Comparison of ENCODE assay signal across 8 mouse cellular contexts in genomic region chr6:99522359-99523108, GRCm38 (mm10). TPM values are rescaled to one million over a fixed set of nuclear protein-coding genes. Genes with fewer than 3 reads are reported as not detected.
A peak's percentile ranks its signal among the peaks of the same experiment; 100 is the strongest.
DNase-seq lines count a peak whose midpoint lies in the region; ATAC-seq and TF ChIP-seq lines count a peak whose summit lies in the region.

Gene Foxp1 (minus strand): TSS chr6:99522721.

- TF ChIP-seq CTCF in liver, embryonic 14.5 days (IDR thresholded peaks at IDR 0.05; ENCODE audit: low read depth): no peak

- peak; percentile 41 for ATAC-seq in CD4-positive, CD25-positive, alpha-beta regulatory T cell, adult 4 months
- ATAC-seq in forebrain, embryonic 12.5 days (ENCODE audit: low FRiP score): peak; percentile 62
- ATAC-seq in heart, embryonic 16.5 days (replicated peaks; ENCODE audit: extremely low read depth, insufficient read depth, low FRiP score): peak; percentile 35
- ATAC-seq in liver, embryonic 14.5 days (ENCODE audit: insufficient read depth): peak; percentile 70
- no peak; the same call in 1 of the 2 replicates for ATAC-seq in stomach, embryonic 15.5 days (ENCODE audit: insufficient read depth, low FRiP score, low read depth)

- H3K4me2 ChIP-seq in forebrain, embryonic 12.5 days: peak within 1 kb of the TSS; percentile 87
- H3K4me2 ChIP-seq in heart, embryonic 16.5 days (ENCODE audit: low read depth, low read length): peak within 1 kb of the TSS; percentile 83
- peak within 1 kb of the TSS; percentile 87 for H3K4me2 ChIP-seq in liver, embryonic 14.5 days (ENCODE audit: low read depth)
- peak within 1 kb of the TSS; percentile 80 for H3K4me2 ChIP-seq in stomach, embryonic 15.5 days

- TF ChIP-seq EP300 in liver, embryonic 14.5 days (IDR thresholded peaks at IDR 0.05; ENCODE audit: low read depth): no peak

- peaks cover 5% of the 10 kb centered on the region; the same call in 1 of the 2 replicates for H3K9me3 ChIP-seq in forebrain, embryonic 12.5 days
- peaks cover 6% of the 10 kb centered on the region for H3K9me3 ChIP-seq in heart, embryonic 16.5 days (replicated peaks; ENCODE audit: control insufficient read depth, low read length)
- H3K9me3 ChIP-seq in liver, embryonic 14.5 days (ENCODE audit: control insufficient read depth, low read length): no peaks in the 10 kb centered on the region; the same call in 1 of the 2 replicates
- no peaks in the 10 kb centered on the region for H3K9me3 ChIP-seq in stomach, embryonic 15.5 days

- peak within 1 kb of the TSS; percentile 99 for H3K27ac ChIP-seq in brown adipose tissue, adult 24 weeks (replicated peaks; ENCODE audit: low read depth, low read length)
- peak within 1 kb of the TSS; percentile 99 for H3K27ac ChIP-seq in forebrain, embryonic 12.5 days
- peak within 1 kb of the TSS; percentile 100 for H3K27ac ChIP-seq in heart, embryonic 16.5 days (ENCODE audit: low read length)
- H3K27ac ChIP-seq in liver, embryonic 14.5 days: peak within 1 kb of the TSS; percentile 60
- H3K27ac ChIP-seq in stomach, embryonic 15.5 days: peak within 1 kb of the TSS; percentile 100

- no peaks in the 10 kb centered on the region for H3K4me1 ChIP-seq in brown adipose tissue, adult 24 weeks (ENCODE audit: control insufficient read depth, insufficient read depth, insufficient read length, low read length)
- peaks cover 16% of the 10 kb centered on the region for H3K4me1 ChIP-seq in forebrain, embryonic 12.5 days
- peaks cover 7% of the 10 kb centered on the region for H3K4me1 ChIP-seq in heart, embryonic 16.5 days (ENCODE audit: control insufficient read depth, insufficient read depth, low read length)
- no peaks in the 10 kb centered on the region for H3K4me1 ChIP-seq in liver, embryonic 14.5 days (replicated peaks; ENCODE audit: control insufficient read depth in 2 of 2, insufficient read depth in 2 of 2, low read length in 1 of 2)
- no peaks in the 10 kb centered on the region for H3K4me1 ChIP-seq in stomach, embryonic 15.5 days

- DNase-seq in kidney, postnatal 25 days: peak; percentile 85 to 91
- DNase-seq in liver, embryonic 14.5 days (ENCODE audit: low read depth in 3 of 3, low spot score in 3 of 3): peak; percentile 67 to 72 (median 70)
- DNase-seq in neural tube, embryonic 10.5 days (ENCODE audit: extremely low spot score, low spot score): peak; percentile 84

- H3K9ac ChIP-seq in forebrain, embryonic 12.5 days: peak within 1 kb of the TSS; percentile 90
- H3K9ac ChIP-seq in heart, embryonic 16.5 days (ENCODE audit: low read length): peak within 1 kb of the TSS; percentile 98
- H3K9ac ChIP-seq in liver, embryonic 14.5 days (replicated peaks): peak within 1 kb of the TSS; percentile 89
- peak within 1 kb of the TSS; percentile 71 for H3K9ac ChIP-seq in stomach, embryonic 15.5 days

- WGBS in forebrain, embryonic 12.5 days: under 1% methylated on average over 60 of the region's 72 CpGs
- under 1% methylated on average over 71 of the region's 72 CpGs for WGBS in heart, embryonic 16.5 days
- under 1% methylated on average over 72 of the region's 72 CpGs for WGBS in liver, embryonic 14.5 days (ENCODE audit: insufficient replicate concordance)
- WGBS in stomach, embryonic 15.5 days: under 1% methylated on average over 71 of the region's 72 CpGs

- no peaks in the 10 kb centered on the region for H3K36me3 ChIP-seq in forebrain, embryonic 12.5 days (replicated peaks)
- H3K36me3 ChIP-seq in heart, embryonic 16.5 days (ENCODE audit: control insufficient read depth, insufficient read depth): peaks cover 6% of the 10 kb centered on the region; the same call in 1 of the 2 replicates
- H3K36me3 ChIP-seq in liver, embryonic 14.5 days (replicated peaks; ENCODE audit: control insufficient read depth, insufficient read depth, low read depth): no peaks in the 10 kb centered on the region
- peaks cover 5% of the 10 kb centered on the region; the same call in 1 of the 2 replicates for H3K36me3 ChIP-seq in stomach, embryonic 15.5 days

- no peaks in the 10 kb centered on the region for H3K27me3 ChIP-seq in forebrain, embryonic 12.5 days
- no peaks in the 10 kb centered on the region for H3K27me3 ChIP-seq in heart, embryonic 16.5 days (ENCODE audit: control insufficient read depth, insufficient read depth, low read length)
- peaks cover 20% of the 10 kb centered on the region for H3K27me3 ChIP-seq in liver, embryonic 14.5 days (ENCODE audit: control insufficient read depth, insufficient read depth, low read length)
- H3K27me3 ChIP-seq in stomach, embryonic 15.5 days (replicated peaks): no peaks in the 10 kb centered on the region

- peak within 1 kb of the TSS; percentile 75 for H3K4me3 ChIP-seq in brown adipose tissue, adult 24 weeks (ENCODE audit: insufficient read depth, low read depth, low read length)
- H3K4me3 ChIP-seq in forebrain, embryonic 12.5 days (replicated peaks): peak within 1 kb of the TSS; percentile 83
- H3K4me3 ChIP-seq in heart, embryonic 16.5 days (ENCODE audit: low read length): peak within 1 kb of the TSS; percentile 93
- H3K4me3 ChIP-seq in liver, embryonic 14.5 days (ENCODE audit: insufficient read depth in 1 of 2, low read depth in 2 of 2, low read length in 2 of 2): peak within 1 kb of the TSS; percentile 79 to 100
- H3K4me3 ChIP-seq in stomach, embryonic 15.5 days (replicated peaks): peak within 1 kb of the TSS; percentile 87

RNA-seq across cellular contexts. Expression of gene Foxp1, which starts in this region (rescaled TPM):
- polyA plus RNA-seq in CD4-positive, CD25-positive, alpha-beta regulatory T cell, adult 4 months (2017; shearing (Covaris generic)): 100 to 1,000 TPM; 275 to 341 TPM
- polyA plus RNA-seq in brown adipose tissue, adult 24 weeks (2012; ENCODE audit: insufficient read depth, insufficient read length, missing spikeins): 8.8 and 10.1 TPM in 2 replicates
- polyA plus RNA-seq in forebrain, embryonic 12.5 days (2016; fragmentation: Nextera tagmentation; extraction: Ambion mirVana): 69.5 and 77.3 TPM in 2 replicates
- polyA plus RNA-seq in heart, embryonic 16.5 days (2015; fragmentation: Nextera tagmentation; extraction: Ambion mirVana): 59.0 and 67.8 TPM in 2 replicates
- polyA plus RNA-seq in liver, embryonic 14.5 days (2012; rRNA removed): 6.5 and 7.9 TPM in 2 replicates
- 10.6 and 11.9 TPM in 2 replicates for polyA plus RNA-seq in liver, embryonic 14.5 days (2014; fragmentation: Nextera tagmentation; extraction: Ambion mirVana)
- 105 and 122 TPM in 2 replicates for polyA plus RNA-seq in stomach, embryonic 15.5 days (2015; fragmentation: Nextera tagmentation; extraction: Ambion mirVana)
